Mouse (Mus musculus) mouse embryonic stem cell (cell line): ENCODE data around the gene Gm21885.

ENCODE experiments used
- in situ Hi-C, 2 experiments: fragments of 300-500 bp; cut with MboI; formaldehyde crosslinking; loops; 1 replicate in 1 of 2; 3 replicates in 1 of 2; pipeline ENCODE4 v1.14.3; 2019 to 2020; ENCODE audit warnings: low sequenced_read_pairs in 2 of 2, low pct_unique_long_range_greater_than_20kb in 1 of 2, mixed read lengths in 1 of 2; ENCODE audit not compliant: unreplicated experiment in 1 of 2

Gm21885 gene

DNA sequence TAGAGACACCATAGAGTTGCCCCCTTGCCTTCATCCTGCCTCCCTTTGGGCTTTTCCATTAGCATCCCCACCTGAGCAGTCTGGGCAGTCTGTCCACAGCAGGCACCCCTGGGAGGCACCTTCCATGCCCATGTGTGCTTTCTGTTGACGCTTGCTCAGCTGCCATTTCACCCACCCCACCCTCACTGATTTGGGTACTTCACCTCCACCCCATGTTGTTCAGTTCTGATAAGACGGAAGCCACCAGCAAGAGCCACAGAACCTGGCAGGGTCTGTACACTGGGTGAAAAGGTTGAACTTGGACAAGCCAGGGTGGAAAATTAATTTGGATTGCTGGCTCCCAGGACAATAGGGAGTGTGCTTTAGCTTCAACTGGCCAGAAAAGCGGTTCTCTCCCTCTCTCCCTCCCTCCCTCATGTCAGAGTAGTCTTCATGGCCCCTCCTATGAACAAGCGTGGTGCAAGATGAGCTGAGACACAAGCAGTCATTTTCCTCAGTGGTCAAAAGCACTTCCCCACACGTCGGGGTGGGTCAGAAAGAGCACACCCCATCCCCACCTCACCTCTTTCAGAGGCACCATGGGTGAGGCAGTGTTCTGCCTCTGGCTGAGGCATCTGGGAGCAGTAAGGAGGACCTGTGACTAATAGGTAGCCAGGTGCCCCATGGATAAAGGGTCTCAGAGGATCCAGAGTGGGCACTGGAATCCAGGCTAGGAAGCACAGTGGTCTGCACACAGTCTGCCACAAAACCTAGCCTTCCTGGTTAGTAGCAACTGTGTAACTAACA, 19.9 kb upstream of the Gm21885 start:
- in situ Hi-C loops = loop anchor here in 1 of 2 experiments (25.0 kb wide), 1 partner anchor 299 kb away; the partner anchor contains the start of genes Gm20390, Nme1 and Nme2

- in situ Hi-C loops = loop anchor here in 1 of 2 experiments (25.0 kb wide), 1 partner anchor 303 kb away; the partner anchor contains the start of genes Gm20390, Nme1 and Nme2
These were observed 16.4 kb upstream of the Gm21885 start for GRCm38 (mm10) chr11:94265134-94265785.

GRCm38 (mm10) chr11:94266155-94266554, 15.5 kb upstream of the Gm21885 start:
- in situ Hi-C loops = loop anchor here in 1 of 2 experiments (25.0 kb wide), 1 partner anchor 304 kb away; the partner anchor contains the start of genes Gm20390, Nme1 and Nme2

DNA sequence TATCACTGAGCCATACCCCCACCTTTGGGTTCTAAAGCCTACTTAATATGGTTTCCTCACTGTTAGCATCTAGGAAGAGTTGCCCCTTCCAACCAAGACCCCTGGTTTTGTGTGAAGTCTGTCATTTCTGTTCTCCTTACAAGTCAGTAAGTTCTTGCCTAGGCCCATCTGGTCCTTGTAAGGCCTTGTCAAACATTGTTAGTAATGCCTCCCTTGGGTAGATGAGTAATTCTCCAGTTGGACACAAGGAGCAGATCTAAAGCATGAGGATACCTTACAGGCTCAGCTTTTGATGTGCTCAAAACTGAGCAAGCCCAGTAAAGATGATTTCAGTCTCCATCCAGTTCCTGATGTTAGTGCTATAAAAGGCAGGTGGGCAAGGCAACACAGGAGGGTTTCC, 12.9 kb upstream of the Gm21885 start:
- in situ Hi-C loops = loop anchor here in 1 of 2 experiments (25.0 kb wide), 1 partner anchor 306 kb away; the partner anchor contains the start of genes Gm20390, Nme1 and Nme2

DNA sequence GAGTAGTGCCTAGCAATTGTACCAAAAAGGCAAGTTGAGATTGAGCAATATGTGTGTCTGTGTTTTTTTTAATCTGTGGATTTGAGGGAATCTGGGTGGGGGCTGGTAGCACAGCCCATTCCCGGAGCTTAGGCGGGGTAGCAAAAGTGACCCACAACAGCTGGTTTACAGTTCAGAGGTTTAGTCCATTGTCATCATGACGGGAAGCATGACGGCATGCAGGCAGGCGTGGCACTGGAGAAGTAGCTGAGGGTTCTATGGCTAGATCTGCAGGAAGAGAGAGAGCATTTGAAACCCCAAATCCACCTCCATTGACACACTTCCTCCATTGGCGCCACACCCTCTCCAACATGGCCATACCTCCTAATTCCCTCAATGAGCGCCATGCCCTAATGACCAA, 11.8 kb upstream of the Gm21885 start:
- in situ Hi-C loops = loop anchor here (5.0 to 25.0 kb wide), 3 partner anchors 133 to 308 kb away; partner anchors contain the start of genes Gm20390 (in 1 of the 2), Nme1 (in 1 of the 2) and Nme2 (in 1 of the 2)

DNA sequence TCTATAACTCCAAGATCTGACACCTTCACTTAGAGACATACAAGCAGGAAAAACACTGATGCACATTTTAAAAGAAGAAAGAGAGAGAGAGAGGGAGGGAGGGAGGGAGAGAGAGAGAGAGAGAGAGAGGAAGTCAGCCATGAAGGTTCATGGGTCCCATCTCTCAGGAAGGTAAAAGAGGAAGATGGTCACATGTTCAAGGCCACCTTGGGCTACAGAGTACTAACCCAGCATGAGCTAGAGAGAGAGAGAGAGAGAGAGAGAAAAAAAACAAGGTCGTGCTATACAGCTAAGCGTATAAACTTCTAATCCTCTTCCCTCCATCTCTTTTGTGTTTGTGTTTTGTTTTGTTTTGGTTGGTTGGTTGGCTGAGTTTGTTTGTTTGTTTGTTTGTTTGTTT, 10.7 kb upstream of the Gm21885 start:
- in situ Hi-C loops = loop anchor here (5.0 to 25.0 kb wide), 3 partner anchors 134 to 309 kb away; partner anchors contain the start of genes Gm20390 (in 1 of the 2), Nme1 (in 1 of the 2) and Nme2 (in 1 of the 2)

DNA sequence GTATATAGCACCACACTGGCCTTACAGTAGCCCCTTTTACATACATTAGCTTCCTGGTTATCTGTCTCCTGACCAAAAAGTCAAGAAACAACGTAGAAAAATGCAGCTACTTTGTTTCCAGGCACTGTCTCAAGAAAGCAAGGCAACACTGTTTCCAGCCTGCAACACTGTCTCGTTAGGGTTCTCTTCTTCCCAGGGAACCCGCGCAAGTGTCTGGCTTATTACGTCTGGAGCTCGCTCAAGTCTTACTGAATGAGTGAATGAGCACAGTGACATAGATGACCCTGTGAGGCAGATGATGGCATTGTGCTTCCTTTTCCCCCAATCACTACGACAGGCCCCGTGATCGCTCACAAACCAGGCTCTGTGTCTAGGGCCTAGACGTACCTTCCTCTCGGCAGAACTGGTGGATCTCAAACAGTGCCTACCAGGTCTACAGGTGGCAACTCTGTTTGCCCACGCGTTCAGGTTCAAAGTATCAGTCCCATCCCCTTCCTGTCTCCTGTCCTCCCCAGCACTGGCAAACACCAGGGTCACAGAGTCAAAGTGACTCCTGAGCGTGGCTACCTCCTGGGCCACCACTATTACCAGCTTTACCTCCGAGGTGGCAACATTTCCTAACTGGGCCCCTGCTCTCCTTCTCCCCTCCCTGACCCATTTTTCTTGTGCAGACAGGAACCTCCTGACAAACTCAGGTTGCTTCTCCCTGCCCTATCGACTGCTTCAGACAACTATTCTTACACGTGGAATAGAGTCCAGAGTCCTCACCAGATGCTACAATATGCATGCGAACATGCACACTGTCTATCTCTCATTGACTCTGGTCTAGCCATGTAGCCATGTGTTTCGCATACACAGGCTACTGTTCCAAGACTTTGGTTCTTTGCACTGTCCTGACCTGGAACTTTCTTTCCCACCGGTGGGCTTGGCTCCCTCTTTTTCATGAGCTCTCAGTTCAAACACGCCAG, 8.4 kb upstream of the Gm21885 start:
- in situ Hi-C loops = loop anchor here (5.0 to 25.0 kb wide), 3 partner anchors 136 to 311 kb away; partner anchors contain the start of genes Gm20390 (in 1 of the 2), Nme1 (in 1 of the 2) and Nme2 (in 1 of the 2)

- in situ Hi-C loops = loop anchor here (5.0 to 25.0 kb wide), 3 partner anchors 137 to 312 kb away; partner anchors contain the start of genes Gm20390 (in 1 of the 2), Nme1 (in 1 of the 2) and Nme2 (in 1 of the 2)
These were observed 7.3 kb upstream of the Gm21885 start for GRCm38 (mm10) chr11:94274206-94274867.

DNA sequence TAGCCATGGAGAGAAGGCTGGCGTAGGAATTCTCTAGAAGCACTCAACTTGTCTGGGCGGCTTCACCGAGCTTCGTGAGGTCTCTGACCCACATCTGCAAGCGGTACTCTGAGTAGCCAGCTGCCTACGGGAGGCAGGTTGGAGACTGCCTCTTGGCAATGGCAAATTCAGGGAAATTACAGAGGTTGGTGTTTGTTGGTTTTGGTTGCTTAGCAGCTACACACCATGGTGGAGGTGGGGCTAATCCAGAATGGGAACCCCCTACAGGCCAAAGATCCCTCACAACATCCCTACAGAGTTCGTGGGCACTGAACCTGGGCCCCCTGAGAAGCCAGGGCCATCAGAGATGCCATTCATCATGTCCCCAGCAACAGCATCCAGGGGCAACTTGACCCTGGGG, 6.4 kb upstream of the Gm21885 start:
- in situ Hi-C loops = no loop called here

GRCm38 (mm10) chr11:94275686-94276085, 6.0 kb upstream of the Gm21885 start:
- in situ Hi-C loops = no loop called here

DNA sequence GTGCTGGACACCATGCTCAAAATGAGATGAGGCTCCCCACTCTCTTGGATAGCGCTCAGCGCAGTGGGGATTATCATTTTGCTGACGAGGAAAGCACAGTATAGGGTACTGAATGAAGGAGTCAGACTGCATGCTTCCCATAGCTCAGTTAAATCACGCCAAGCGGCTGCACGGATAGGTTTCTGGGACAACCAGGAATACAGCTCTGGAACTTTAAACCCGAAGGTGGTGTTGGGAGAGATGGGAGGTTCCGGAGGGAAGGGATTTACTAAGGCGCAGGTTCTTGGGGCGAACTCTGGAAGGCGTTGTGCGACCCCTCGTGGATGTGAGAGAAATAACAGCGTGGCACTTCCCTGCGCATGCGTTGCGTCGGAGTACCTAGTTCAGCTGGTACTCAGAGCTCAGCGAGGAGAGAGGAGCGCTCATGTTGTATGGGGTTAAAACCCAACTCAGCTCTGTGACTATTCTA, 4.8 kb upstream of the Gm21885 start:
- in situ Hi-C loops = no loop called here

GRCm38 (mm10) chr11:94282291-94282690, 618 bp downstream of the Gm21885 start:
- in situ Hi-C loops = no loop called here

- in situ Hi-C loops = no loop called here
These were observed 1.9 kb downstream of the Gm21885 start for GRCm38 (mm10) chr11:94283536-94284099.

- in situ Hi-C loops = no loop called here
These were observed 4.4 kb downstream of the Gm21885 start for GRCm38 (mm10) chr11:94285886-94286574.

DNA sequence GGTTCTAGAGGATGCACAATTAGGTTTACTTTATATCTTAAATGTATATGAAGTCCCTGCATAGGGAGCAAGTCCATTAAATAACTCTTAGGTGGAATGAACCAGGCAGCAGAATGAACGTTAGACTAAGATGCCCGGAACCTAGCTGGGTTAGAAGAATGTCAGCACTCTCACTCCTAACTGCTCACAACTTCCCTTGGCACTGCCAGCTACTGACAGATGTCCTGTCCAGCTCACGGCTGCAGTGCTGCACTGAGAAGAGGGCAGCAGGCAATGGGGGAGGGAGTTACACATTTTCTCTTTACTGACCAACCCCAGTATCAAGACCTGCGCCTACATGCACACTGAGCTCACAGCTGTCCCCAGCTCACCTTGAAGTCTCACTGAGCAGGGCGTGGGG, 5.4 kb downstream of the Gm21885 start:
- in situ Hi-C loops = no loop called here

DNA sequence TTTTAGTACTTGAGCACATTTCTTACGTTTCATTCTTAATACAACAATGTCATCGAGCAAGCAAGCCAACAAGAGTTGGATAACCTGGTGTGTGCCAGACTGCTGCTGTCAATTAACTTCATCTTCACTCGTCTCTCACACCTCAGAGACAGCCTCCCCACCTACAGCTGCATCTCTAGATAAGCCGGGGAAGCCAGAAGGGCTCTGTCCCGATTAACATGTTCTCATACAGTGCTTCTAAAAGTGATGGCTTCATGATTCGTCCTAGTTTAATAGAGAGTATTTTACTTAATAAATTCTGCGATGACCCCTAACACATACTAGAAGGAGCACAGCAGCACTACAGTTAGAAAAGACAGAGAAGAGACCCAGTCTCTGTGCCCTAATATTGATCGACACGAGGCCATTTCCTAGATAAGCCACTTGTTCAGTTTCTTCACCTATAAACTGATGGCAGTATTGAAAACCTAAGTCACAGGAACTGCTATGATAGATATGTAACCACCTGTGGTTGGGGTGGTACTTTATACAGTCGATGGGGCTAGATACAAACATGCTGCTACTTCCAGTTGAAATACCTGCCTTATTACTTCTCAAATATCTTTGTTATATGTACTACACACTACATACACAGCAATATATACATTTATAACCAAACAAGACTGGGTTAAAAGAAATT, 8.5 kb downstream of the Gm21885 start:
- in situ Hi-C loops = no loop called here
